In genomic region chr13:57604437-57604836, GRCm38 (mm10) we compare ENCODE assay signal across 26 mouse cellular contexts.
DNase-seq lines count a peak whose midpoint lies in the region; ATAC-seq lines count a peak whose summit lies in the region.
"Had no signal": no experiment of that assay in that cellular context is flagged by ENCODE, and none has a peak within 500 bp of the region (broad histone marks: within the 10 kb centered on the region; RNA-seq: fewer than 3 reads in every experiment).

No protein-coding gene starts in this region.

- H3K4me2 ChIP-seq in heart, embryonic 12.5 days, result no peak overlapping the region
- H3K4me2 ChIP-seq in liver, embryonic 15.5 days, result no peak overlapping the region
- H3K4me2 ChIP-seq: heart, embryonic 13.5 days; midbrain, embryonic 13.5 days; neural tube, embryonic 13.5 days; stomach, embryonic 15.5 days had no signal

- H3K27me3 ChIP-seq in heart, embryonic 12.5 days (replicated peaks), result no peaks in the 10 kb centered on the region; the same call in 1 of the 2 replicates
- no peaks in the 10 kb centered on the region for H3K27me3 ChIP-seq in liver, embryonic 15.5 days
- H3K27me3 ChIP-seq: Patski; stomach, embryonic 15.5 days had no signal

- H3K9me3 ChIP-seq in heart, embryonic 12.5 days (replicated peaks), result peaks cover 5% of the 10 kb centered on the region; the same call in 1 of the 2 replicates
- H3K9me3 ChIP-seq in liver, embryonic 15.5 days (replicated peaks), result no peaks in the 10 kb centered on the region
- H3K9me3 ChIP-seq: heart, embryonic 13.5 days; midbrain, embryonic 13.5 days; neural tube, embryonic 13.5 days; stomach, embryonic 15.5 days had no signal

- no peaks in the 10 kb centered on the region for H3K36me3 ChIP-seq in heart, embryonic 12.5 days
- H3K36me3 ChIP-seq in liver, embryonic 15.5 days (replicated peaks), result no peaks in the 10 kb centered on the region
- H3K36me3 ChIP-seq: heart, embryonic 13.5 days; hindbrain, embryonic 10.5 days; midbrain, embryonic 13.5 days; neural tube, embryonic 13.5 days; stomach, embryonic 15.5 days had no signal

- DNase-seq in heart, adult 9 months (ENCODE audit: low spot score in 2 of 2), result no peak
- peak; percentile 14 for DNase-seq in retina, postnatal 1 day
- DNase-seq in retina, embryonic 14.5 days (ENCODE audit: low spot score), result no peak
- no peak for DNase-seq in ovary, postnatal 14 days (ENCODE audit: low spot score)
- DNase-seq: adrenal gland, postnatal 14 days; cerebellum, adult 2 months; cerebellum, postnatal 14 days; gastrocnemius, postnatal 25 days; heart, adult 11 months; heart, postnatal 10 days; kidney, adult 9 months; kidney, postnatal 10 days; layer of hippocampus, adult 9-11 months; right cerebral cortex, postnatal 25 days had no signal

- peak; percentile 77 for ATAC-seq in heart, embryonic 12.5 days (ENCODE audit: insufficient number of reproducible peaks, low FRiP score)
- peak; percentile 51 for ATAC-seq in liver, embryonic 15.5 days (ENCODE audit: insufficient read depth)
- ATAC-seq in frontal cortex, adult (ENCODE audit: low TSS enrichment), result no peak
- ATAC-seq: intestine, postnatal 0 days; midbrain, embryonic 13.5 days; Patski had no signal

- H3K9ac ChIP-seq in heart, embryonic 12.5 days, result no peak overlapping the region
- no peak overlapping the region for H3K9ac ChIP-seq in liver, embryonic 15.5 days
- H3K9ac ChIP-seq: heart, embryonic 13.5 days; midbrain, embryonic 13.5 days; neural tube, embryonic 13.5 days; stomach, embryonic 15.5 days had no signal

- H3K4me1 ChIP-seq in heart, embryonic 12.5 days (replicated peaks), result no peaks in the 10 kb centered on the region
- peaks cover 10% of the 10 kb centered on the region for H3K4me1 ChIP-seq in liver, embryonic 15.5 days (replicated peaks)
- H3K4me1 ChIP-seq: stomach, embryonic 15.5 days had no signal

- WGBS in heart, embryonic 12.5 days, result 70% methylated on average over 3 of the region's 3 CpGs
- WGBS in liver, embryonic 15.5 days (ENCODE audit: insufficient replicate concordance), result 70% methylated on average over 3 of the region's 3 CpGs

- H3K27ac ChIP-seq in heart, embryonic 12.5 days (ENCODE audit: poor library complexity, severe bottlenecking), result no peak overlapping the region
- H3K27ac ChIP-seq in liver, embryonic 15.5 days (replicated peaks), result no peak overlapping the region
- H3K27ac ChIP-seq: heart, embryonic 13.5 days; macrophage; midbrain, embryonic 13.5 days; stomach, embryonic 15.5 days had no signal

- no peak overlapping the region for H3K4me3 ChIP-seq in heart, embryonic 12.5 days
- H3K4me3 ChIP-seq in liver, embryonic 15.5 days (replicated peaks), result no peak overlapping the region
- H3K4me3 ChIP-seq: erythroblast, embryonic 14.5 days; heart, embryonic 13.5 days; hindbrain, embryonic 10.5 days; midbrain, embryonic 13.5 days; neural tube, embryonic 13.5 days; stomach, embryonic 15.5 days had no signal
